In the genomic region with DNA sequence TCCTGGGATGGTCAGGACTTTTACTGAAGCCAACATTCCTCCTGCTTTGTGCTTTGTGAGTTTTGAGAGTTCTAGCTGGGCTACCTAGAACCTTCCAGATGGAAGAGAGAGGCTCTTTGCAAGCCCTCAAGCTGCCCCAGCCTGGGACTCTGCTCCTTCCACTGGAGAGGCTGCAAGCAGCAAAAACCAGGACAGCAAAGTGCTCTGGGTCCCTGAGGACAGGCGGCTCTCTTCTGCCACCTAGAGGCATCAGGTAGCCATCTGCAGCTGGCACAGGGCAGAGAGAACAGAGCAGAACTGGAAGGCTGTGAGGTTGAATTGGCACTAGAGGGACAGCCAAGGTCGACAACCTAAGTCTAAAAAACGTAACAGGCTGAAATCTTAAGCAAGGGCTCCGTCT, we compare ENCODE assay signal across 8 mouse cellular contexts. TPM values are rescaled to one million over a fixed set of nuclear protein-coding genes. Genes with fewer than 3 reads are reported as not detected.
DNase-seq lines count a peak whose midpoint lies in the region; ATAC-seq lines count a peak whose summit lies in the region.

No protein-coding gene starts in this region.

- intact Hi-C loops in left cerebral cortex, postnatal 10 days (cut with DNase I): loop anchor here (5.0 kb wide), 2 partner anchors 50 to 175 kb away; no protein-coding TSS in a partner anchor

- no peak overlapping the region for H3K27ac ChIP-seq in hindbrain, embryonic 14.5 days

- no peak overlapping the region for H3K4me3 ChIP-seq in hindbrain, embryonic 14.5 days (replicated peaks; ENCODE audit: low read length)

- no peak overlapping the region for H3K9ac ChIP-seq in hindbrain, embryonic 14.5 days

- H3K27me3 ChIP-seq in hindbrain, embryonic 14.5 days (ENCODE audit: control insufficient read depth, insufficient read depth, low read length): no peaks in the 10 kb centered on the region
- no peaks in the 10 kb centered on the region for H3K27me3 ChIP-seq in splenic B cell, adult 2 months (ENCODE audit: control insufficient read depth, insufficient read depth, low read length, poor library complexity, severe bottlenecking)

- peak; percentile 36 for DNase-seq in heart, adult 8-10 months (ENCODE audit: low spot score)
- no peak for DNase-seq in heart, adult 11 months
- DNase-seq in adrenal gland, postnatal 10 days: peak; percentile 79
- DNase-seq in embryo, embryonic 11 days: peak; percentile 77
- DNase-seq in hindbrain, embryonic 14.5 days (ENCODE audit: low spot score): peak; percentile 79
- DNase-seq in left cerebral cortex, postnatal 10 days (ENCODE audit: extremely low spot score in 1 of 2, low spot score in 2 of 2): peak; percentile 53 to 79
- DNase-seq in splenic B cell, adult 2 months (ENCODE audit: low read depth, low spot score): peak; percentile 79

- H3K4me1 ChIP-seq in hindbrain, embryonic 14.5 days (replicated peaks; ENCODE audit: control insufficient read depth, insufficient read depth, low read length): no peaks in the 10 kb centered on the region

- H3K9me3 ChIP-seq in hindbrain, embryonic 14.5 days (ENCODE audit: control insufficient read depth, low read length): no peaks in the 10 kb centered on the region

- 30% methylated on average over 4 of the region's 4 CpGs for WGBS in hindbrain, embryonic 14.5 days

- H3K4me2 ChIP-seq in hindbrain, embryonic 14.5 days (replicated peaks): no peak overlapping the region

- no peak for ATAC-seq in hindbrain, embryonic 14.5 days (ENCODE audit: low FRiP score)
- peak; percentile 66; the same call in 1 of the 2 replicates for ATAC-seq in monocyte, adult 5-6 weeks (replicated peaks; ENCODE audit: insufficient number of reproducible peaks, low FRiP score, low TSS enrichment, poor library complexity, severe bottlenecking)

- no peaks in the 10 kb centered on the region for H3K36me3 ChIP-seq in hindbrain, embryonic 14.5 days (replicated peaks; ENCODE audit: control insufficient read depth, insufficient read depth)
- no peaks in the 10 kb centered on the region for H3K36me3 ChIP-seq in splenic B cell, adult 2 months (ENCODE audit: control insufficient read depth, insufficient read depth, low read length, poor library complexity, severe bottlenecking)

RNA-seq across cellular contexts. Expression of gene Tmprss3, which starts 11.4 kb away (rescaled TPM):
- total RNA-seq in heart, adult 8-10 months (2022): not detected
- total RNA-seq in adrenal gland, postnatal 10 days (2021): under 1 TPM in 1 of 2 experiments, not detected in 1; 0.09 TPM
- polyA plus RNA-seq in hindbrain, embryonic 14.5 days (2014; fragmentation: Nextera tagmentation; extraction: Ambion mirVana): 0.11 TPM in 1 of 2 replicates, not detected in the other
- total RNA-seq in left cerebral cortex, postnatal 10 days (2021): not detected
- total RNA-seq in monocyte, adult 5-6 weeks (2017): 0.39 TPM in 1 of 3 replicates, not detected in the others

RNA-seq across cellular contexts. Expression of gene Ubash3a, which starts 20.3 kb away (rescaled TPM):
- total RNA-seq in heart, adult 8-10 months (2022): under 1 TPM in 2 of 4 experiments, not detected in 2; 0.11 to 0.19 TPM
- 1 to 10 TPM in 1 of 2 experiments, under 1 TPM in 1; 0.69 to 1.3 TPM for total RNA-seq in adrenal gland, postnatal 10 days (2021)
- polyA plus RNA-seq in hindbrain, embryonic 14.5 days (2014; fragmentation: Nextera tagmentation; extraction: Ambion mirVana): not detected in 2 replicates
- not detected for total RNA-seq in left cerebral cortex, postnatal 10 days (2021)
- 6.3 to 14.3 TPM (median 9.2 TPM) in 3 replicates for total RNA-seq in monocyte, adult 5-6 weeks (2017)

RNA-seq across cellular contexts. Expression of gene Tff1, which starts 22.3 kb away (rescaled TPM):
- total RNA-seq in heart, adult 8-10 months (2022): not detected
- not detected for total RNA-seq in adrenal gland, postnatal 10 days (2021)
- not detected in 2 replicates for polyA plus RNA-seq in hindbrain, embryonic 14.5 days (2014; fragmentation: Nextera tagmentation; extraction: Ambion mirVana)
- not detected for total RNA-seq in left cerebral cortex, postnatal 10 days (2021)
- total RNA-seq in monocyte, adult 5-6 weeks (2017): not detected in 3 replicates

RNA-seq across cellular contexts. Expression of gene Tff2, which starts 43.3 kb away (rescaled TPM):
- not detected for total RNA-seq in heart, adult 8-10 months (2022)
- under 1 TPM in 1 of 2 experiments, not detected in 1; 0.51 TPM for total RNA-seq in adrenal gland, postnatal 10 days (2021)
- not detected in 2 replicates for polyA plus RNA-seq in hindbrain, embryonic 14.5 days (2014; fragmentation: Nextera tagmentation; extraction: Ambion mirVana)
- not detected for total RNA-seq in left cerebral cortex, postnatal 10 days (2021)
- not detected in 3 replicates for total RNA-seq in monocyte, adult 5-6 weeks (2017)

RNA-seq across cellular contexts. Expression of gene Tff3, which starts 57.9 kb away (rescaled TPM):
- not detected for total RNA-seq in heart, adult 8-10 months (2022)
- not detected for total RNA-seq in adrenal gland, postnatal 10 days (2021)
- 2.9 and 4.5 TPM in 2 replicates for polyA plus RNA-seq in hindbrain, embryonic 14.5 days (2014; fragmentation: Nextera tagmentation; extraction: Ambion mirVana)
- not detected for total RNA-seq in left cerebral cortex, postnatal 10 days (2021)
- total RNA-seq in monocyte, adult 5-6 weeks (2017): not detected in 3 replicates
